Mouse (Mus musculus) inflammation-experienced regulatory T-cells (primary cell): ENCODE data around the gene Smcp. TPM values are rescaled to one million over a fixed set of nuclear protein-coding genes. Genes with fewer than 3 reads are reported as not detected.

Source experiments
- polyA plus RNA-seq, 2 experiments: library from polyadenylated mRNA; unstranded; fragments of 100-300 nt; shearing (Covaris generic); gene quantifications; one replicate each; pipeline ENCODE4 v1.2.1; 2017

The Smcp gene
- polyA plus RNA-seq, result not detected

GRCm38 (mm10) chr3:92588858-92589257 lies at the start of gene Smcp:
Gene Smcp (minus strand): TSS chr3:92588997.

GRCm38 (mm10) chr3:92621560-92621959 lies 32.8 kb upstream of the Smcp start, which contains the start of gene Lce6a:
Gene Lce6a (minus strand): TSS chr3:92621660.

GRCm38 (mm10) chr3:92607392-92607791 lies 18.6 kb upstream of the Smcp start, which contains the start of gene 2210017I01Rik:
Gene 2210017I01Rik (minus strand): TSS chr3:92607492.

GRCm38 (mm10) chr3:92573449-92574041 lies 15.3 kb downstream of the Smcp start, which contains the start of gene Ivl:
Gene Ivl (minus strand): TSS chr3:92573735.

GRCm38 (mm10) chr3:92534411-92534810 lies 54.4 kb downstream of the Smcp start, which contains the start of gene 2310046K23Rik:
Gene 2310046K23Rik (minus strand): TSS chr3:92534511.

Other genes starting within 250 kb of the Smcp start
- gene Sprr2d, start 249.9 kb downstream of the Smcp start, polyA plus RNA-seq, result not detected
- gene Sprr2e, start 236.9 kb downstream of the Smcp start, polyA plus RNA-seq, result under 1 TPM; 0.42 to 0.76 TPM
- gene Sprr2f, start 223.8 kb downstream of the Smcp start, polyA plus RNA-seq, result not detected
- gene Sprr2h, start 203.3 kb downstream of the Smcp start, polyA plus RNA-seq, result not detected
- gene Sprr2i, start 181.0 kb downstream of the Smcp start, polyA plus RNA-seq, result not detected
- gene Sprr2j-ps, start 170.9 kb downstream of the Smcp start, polyA plus RNA-seq, result 1 to 10 TPM in 1 of 2 experiments, not detected in 1; 1.0 TPM
- gene Gm9774, start 159.6 kb downstream of the Smcp start, polyA plus RNA-seq, result 10 to 100 TPM; 23.3 to 26.3 TPM
- gene Sprr2k, start 156.4 kb downstream of the Smcp start, polyA plus RNA-seq, result not detected
- gene Sprr1b, start 150.2 kb downstream of the Smcp start, polyA plus RNA-seq, result not detected
- not detected for gene Sprr3, start 130.3 kb downstream of the Smcp start, polyA plus RNA-seq
- not detected for gene Sprr1a, start 103.1 kb downstream of the Smcp start, polyA plus RNA-seq
- gene Sprr4, start 88.5 kb downstream of the Smcp start, polyA plus RNA-seq, result not detected
- gene 2310046K23Rik, start 54.5 kb downstream of the Smcp start, polyA plus RNA-seq, result not detected
- not detected for gene Ivl, start 15.3 kb downstream of the Smcp start, polyA plus RNA-seq
- gene 2210017I01Rik, start 18.5 kb upstream of the Smcp start, polyA plus RNA-seq, result not detected
- not detected for gene Lce6a, start 32.7 kb upstream of the Smcp start, polyA plus RNA-seq
- gene Lce1a1, start 59.3 kb upstream of the Smcp start, polyA plus RNA-seq, result not detected
- not detected for gene Lce1b, start 67.9 kb upstream of the Smcp start, polyA plus RNA-seq
- not detected for gene Lce1a2, start 81.3 kb upstream of the Smcp start, polyA plus RNA-seq
- gene Lce1c, start 90.2 kb upstream of the Smcp start, polyA plus RNA-seq, result not detected
- not detected for gene Lce1d, start 98.2 kb upstream of the Smcp start, polyA plus RNA-seq
- gene Lce1e, start 120.1 kb upstream of the Smcp start, polyA plus RNA-seq, result not detected
- gene Lce1f, start 131.4 kb upstream of the Smcp start, polyA plus RNA-seq, result not detected
- gene Gm38119, start 150.1 kb upstream of the Smcp start, polyA plus RNA-seq, result not detected
- not detected for gene Lce1g, start 163.3 kb upstream of the Smcp start, polyA plus RNA-seq
- gene Lce1h, start 176.1 kb upstream of the Smcp start, polyA plus RNA-seq, result not detected
- not detected for gene Lce1i, start 189.9 kb upstream of the Smcp start, polyA plus RNA-seq
- not detected for gene Lce1j, start 201.5 kb upstream of the Smcp start, polyA plus RNA-seq
- gene Lce1k, start 218.9 kb upstream of the Smcp start, polyA plus RNA-seq, result not detected
- gene Kprp, start 238.2 kb upstream of the Smcp start, polyA plus RNA-seq, result not detected